Mouse (Mus musculus) C2C12 (cell line): ENCODE results near the gene Ebf1.

Experiments
- CEBPB ChIP-seq: IDR thresholded peaks from one replicate; pipeline ENCODE4 v1.6.1; 2011; ENCODE audit warnings: low read depth, mild to moderate bottlenecking, control low read depth, moderate library complexity
- CTCF ChIP-seq: IDR thresholded peaks from one replicate; pipeline ENCODE4 v1.5.1; 2011; ENCODE audit not compliant: control insufficient read depth, insufficient read depth, insufficient read length
- MAX ChIP-seq: IDR thresholded peaks from one replicate; pipeline ENCODE4 v1.6.1; 2011; ENCODE audit warnings: mild to moderate bottlenecking, control low read depth
- MYOD1 ChIP-seq: IDR thresholded peaks from one replicate; pipeline ENCODE4 v1.6.1; 2011; ENCODE audit warnings: low read depth; ENCODE audit not compliant: control insufficient read depth, insufficient read length
- MYOG ChIP-seq: IDR thresholded peaks from one replicate; pipeline ENCODE4 v1.6.1; 2011; ENCODE audit not compliant: control insufficient read depth, insufficient read length; ENCODE audit errors: extremely low read depth
- USF1 ChIP-seq: IDR thresholded peaks from one replicate; pipeline ENCODE4 v1.6.1; 2011; ENCODE audit warnings: low read depth, mild to moderate bottlenecking, control low read depth, moderate library complexity

DNA sequence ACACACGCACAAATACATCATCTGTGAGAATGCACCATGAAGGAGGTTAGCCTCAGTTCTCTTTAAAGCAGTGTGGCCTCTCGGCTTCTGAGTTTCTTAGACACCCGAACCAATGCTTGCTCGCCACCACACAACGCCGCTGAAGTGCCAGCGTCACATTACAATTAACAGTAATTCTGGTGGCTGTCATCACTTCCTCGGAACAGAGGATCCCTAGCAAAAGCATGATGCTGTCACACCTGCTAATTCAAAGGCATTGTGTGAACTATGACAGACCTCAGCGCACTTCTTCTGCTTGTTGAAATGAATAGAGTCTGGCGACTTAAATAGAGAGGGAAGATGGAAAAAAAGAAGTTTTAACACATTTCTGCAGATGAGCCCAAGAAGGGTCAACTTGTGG, 235.8 kb downstream of the Ebf1 start:
- TF ChIP-seq CTCF (no peak), MAX (no peak), CEBPB (no peak), MYOG (no peak), USF1 (no peak), MYOD1 (no peak)
